Mouse (Mus musculus) layer of hippocampus, postnatal 25 days (tissue): ENCODE results near the gene Spsb3. TPM values are rescaled to one million over a fixed set of nuclear protein-coding genes. Genes with fewer than 3 reads are reported as not detected.
A peak's percentile ranks its signal among the peaks of the same experiment; 100 is the strongest.

ENCODE experiments used
- DNase-seq, 2 experiments: peaks; one replicate each; pipeline ENCODE4 v3.0.0; 2022; ENCODE audit warnings: mixed read lengths in 2 of 2, low spot score in 1 of 2; ENCODE audit errors: extremely low spot score in 1 of 2
- total RNA-seq, 2 experiments: library from RNA; stranded (reverse); gene quantifications; 2 replicates each; pipeline ENCODE4 v1.2.3; 2021

The Spsb3 gene
- total RNA-seq, 2 experiments from 2014 or later = 41.5 to 48.9 TPM

GRCm38 (mm10) chr17:24895571-24896240 lies 9.3 kb downstream of the Spsb3 start:
- no peak for DNase-seq

- peak; percentile 64 to 75 for DNase-seq
Observed at GRCm38 (mm10) chr17:24896241-24896992, 10.0 kb downstream of the Spsb3 start, which contains the start of gene Nme3. Gene Nme3 (plus strand): TSS chr17:24896500.

- no peak for DNase-seq
Observed at GRCm38 (mm10) chr17:24896993-24897269, 10.5 kb downstream of the Spsb3 start.

GRCm38 (mm10) chr17:24897600-24897999 lies 11.2 kb downstream of the Spsb3 start:
- DNase-seq = no peak

- DNase-seq = no peak
Observed at GRCm38 (mm10) chr17:24898041-24898854, 11.8 kb downstream of the Spsb3 start.

- DNase-seq = no peak
Observed at GRCm38 (mm10) chr17:24899153-24899552, 12.7 kb downstream of the Spsb3 start.

- no peak for DNase-seq
Observed at GRCm38 (mm10) chr17:24900014-24900413, 13.6 kb downstream of the Spsb3 start.

GRCm38 (mm10) chr17:24902124-24902523 lies 15.7 kb downstream of the Spsb3 start:
- DNase-seq = no peak

GRCm38 (mm10) chr17:24902671-24903474 lies 16.4 kb downstream of the Spsb3 start:
- DNase-seq = no peak

GRCm38 (mm10) chr17:24903767-24904166 lies 17.3 kb downstream of the Spsb3 start:
- DNase-seq = no peak

- no peak for DNase-seq
Observed at GRCm38 (mm10) chr17:24907591-24907990, 21.1 kb downstream of the Spsb3 start.

- no peak for DNase-seq
Observed at GRCm38 (mm10) chr17:24913984-24914383, 27.5 kb downstream of the Spsb3 start.

- DNase-seq = no peak
Observed at GRCm38 (mm10) chr17:24923246-24923645, 36.8 kb downstream of the Spsb3 start.

GRCm38 (mm10) chr17:24929506-24929905 lies 43.1 kb downstream of the Spsb3 start:
- DNase-seq = no peak

- no peak for DNase-seq
Observed at GRCm38 (mm10) chr17:24932431-24932830, 46.0 kb downstream of the Spsb3 start.

- DNase-seq = no peak
Observed at GRCm38 (mm10) chr17:24933163-24933562, 46.7 kb downstream of the Spsb3 start.

GRCm38 (mm10) chr17:24934926-24935325 lies 48.5 kb downstream of the Spsb3 start:
- DNase-seq = no peak

- DNase-seq = no peak
Observed at GRCm38 (mm10) chr17:24935666-24936065, 49.2 kb downstream of the Spsb3 start.

- peak; percentile 89 to 93 for DNase-seq
Observed at GRCm38 (mm10) chr17:24936259-24937237, 50.1 kb downstream of the Spsb3 start, which contains the start of gene Mapk8ip3. Gene Mapk8ip3 (minus strand): TSS chr17:24936977.
